Mouse (Mus musculus) monocyte, adult 5-6 weeks (primary cell): ENCODE measurements around the gene Psmd3. TPM values are rescaled to one million over a fixed set of nuclear protein-coding genes. Genes with fewer than 3 reads are reported as not detected.

Experiments used
- ATAC-seq: fragments of 153-309, 156-312 bp; replicated peaks from 2 replicates; pipeline ENCODE4 v1.8.0; 2017; ENCODE audit warnings: mild to moderate bottlenecking; ENCODE audit not compliant: low TSS enrichment, insufficient number of reproducible peaks, severe bottlenecking, poor library complexity, low FRiP score
- total RNA-seq: library from RNA; stranded (forward); fragments of 200-1000, 200-491, 200-594 nt; gene quantifications from 3 replicates; pipeline ENCODE4 v1.2.3, GENCODE M21; 2017

Psmd3 gene
- total RNA-seq, 1 experiment from 2014 or later = 37.4 TPM

- ATAC-seq = no peak
Observed at GRCm38 (mm10) chr11:98740393-98741050, 58.2 kb downstream of the Psmd3 start, which contains the start of gene Thra. Gene Thra (plus strand): TSS chr11:98740638.

- no peak for ATAC-seq
Observed at GRCm38 (mm10) chr11:98741051-98741620, 58.8 kb downstream of the Psmd3 start.

GRCm38 (mm10) chr11:98741622-98742396 lies 59.5 kb downstream of the Psmd3 start:
- ATAC-seq = peak; percentile 36

- no peak for ATAC-seq
Observed at GRCm38 (mm10) chr11:98742397-98743291, 60.3 kb downstream of the Psmd3 start.

- ATAC-seq = no peak
Observed at GRCm38 (mm10) chr11:98743655-98744345, 61.4 kb downstream of the Psmd3 start.

- no peak for ATAC-seq
Observed at GRCm38 (mm10) chr11:98744456-98745019, 62.2 kb downstream of the Psmd3 start.

Other genes starting within 250 kb of the Psmd3 start
- 37.7 to 75.9 TPM (median 57.5 TPM) in 3 replicates for gene Mien1, start 243.6 kb upstream of the Psmd3 start, total RNA-seq
- gene Grb7, start 236.2 kb upstream of the Psmd3 start, total RNA-seq = 0.76 TPM in 1 of 3 replicates, not detected in the others
- gene Ikzf3, start 136.5 kb upstream of the Psmd3 start, total RNA-seq = 82.2 to 248 TPM (median 102 TPM) in 3 replicates
- 1.0 to 3.5 TPM (median 2.2 TPM) in 3 replicates for gene Zpbp2, start 131.5 kb upstream of the Psmd3 start, total RNA-seq
- 10.6 to 34.4 TPM (median 16.6 TPM) in 3 replicates for gene Ormdl3, start 95.2 kb upstream of the Psmd3 start, total RNA-seq
- not detected in 3 replicates for gene Lrrc3c, start 84.3 kb upstream of the Psmd3 start, total RNA-seq
- gene Gm12355, start 56.9 kb upstream of the Psmd3 start, total RNA-seq = 0.43 to 1.6 TPM in 2 of 3 replicates, not detected in the other
- not detected in 3 replicates for gene Gsdma3, start 56.2 kb upstream of the Psmd3 start, total RNA-seq
- not detected in 3 replicates for gene Gsdma2, start 35.8 kb upstream of the Psmd3 start, total RNA-seq
- gene Gsdma, start 18.2 kb upstream of the Psmd3 start, total RNA-seq = not detected in 3 replicates
- gene Csf3, start 18.7 kb downstream of the Psmd3 start, total RNA-seq = not detected in 3 replicates
- 10.9 to 25.7 TPM (median 22.4 TPM) in 3 replicates for gene Med24, start 46.9 kb downstream of the Psmd3 start, total RNA-seq
- 3.4 to 5.4 TPM (median 4.3 TPM) in 3 replicates for gene Thra, start 58.1 kb downstream of the Psmd3 start, total RNA-seq
- gene Nr1d1, start 92.8 kb downstream of the Psmd3 start, total RNA-seq = 0.68 to 4.7 TPM (median 1.9 TPM) in 3 replicates
- 108 to 125 TPM (median 112 TPM) in 3 replicates for gene Msl1, start 113.0 kb downstream of the Psmd3 start, total RNA-seq
- gene Casc3, start 122.4 kb downstream of the Psmd3 start, total RNA-seq = 47.5 to 51.5 TPM (median 49.5 TPM) in 3 replicates
- gene Rapgefl1, start 154.2 kb downstream of the Psmd3 start, total RNA-seq = not detected in 3 replicates
- 5.3 to 13.1 TPM (median 7.1 TPM) in 3 replicates for gene Wipf2, start 181.1 kb downstream of the Psmd3 start, total RNA-seq
- 0.67 to 1.7 TPM (median 0.75 TPM) in 3 replicates for gene Cdc6, start 225.2 kb downstream of the Psmd3 start, total RNA-seq
- gene Rara, start 245.3 kb downstream of the Psmd3 start, total RNA-seq = 61.0 to 76.9 TPM (median 62.9 TPM) in 3 replicates